Mouse (Mus musculus): ENCODE results near the gene Ppp1r8. TPM values are rescaled to one million over a fixed set of nuclear protein-coding genes. Genes with fewer than 3 reads are reported as not detected.

Ppp1r8 gene
- polyA plus RNA-seq, 1 experiment from 2014 or later = 63.1 TPM

GRCm38 (mm10) chr4:132864856-132865255 is 21.9 kb upstream of the Ppp1r8 start:
- no peak for DNase-seq (ENCODE audit: low spot score)

DNA sequence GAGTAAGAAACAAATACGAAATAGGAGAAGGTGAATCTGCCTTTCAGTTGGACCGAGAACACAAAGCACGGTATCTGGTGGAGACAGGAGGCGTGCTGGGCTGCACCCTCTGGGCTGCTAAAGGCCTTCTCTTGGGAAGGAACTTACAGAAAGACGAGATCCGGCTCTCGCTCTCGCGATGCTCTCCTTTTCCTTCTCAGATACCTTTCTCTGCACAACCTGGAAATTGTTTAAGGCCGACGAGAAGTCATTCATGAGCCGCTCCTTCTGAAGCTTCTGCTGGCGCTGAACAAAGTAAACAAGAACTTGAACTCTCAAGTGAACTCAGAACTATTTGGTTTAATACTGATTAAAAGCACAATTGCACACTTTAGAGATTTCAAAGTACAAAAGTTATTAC is 20.0 kb upstream of the Ppp1r8 start:
- no peak for ATAC-seq (replicated peaks; ENCODE audit: low FRiP score, low TSS enrichment, low read depth)
- no peak overlapping the region for H3K27ac ChIP-seq (ENCODE audit: low read depth)
- no peak overlapping the region for H3K4me2 ChIP-seq (ENCODE audit: low read length)

More at GRCm38 (mm10) chr4:132864856-132865255, 21.9 kb upstream of the Ppp1r8 start:
- H3K4me3 ChIP-seq (ENCODE audit: low read depth, low read length) = no peak overlapping the region
- no peaks in the 10 kb centered on the region for H3K27me3 ChIP-seq (replicated peaks; ENCODE audit: control insufficient read depth, insufficient read depth, low read length)
- no peak for ATAC-seq (replicated peaks; ENCODE audit: low FRiP score, low TSS enrichment, low read depth)
- H3K27ac ChIP-seq (ENCODE audit: low read depth) = no peak overlapping the region
- H3K36me3 ChIP-seq (ENCODE audit: control insufficient read depth, insufficient read depth, low read length) = peaks cover 75% of the 10 kb centered on the region
- H3K9me3 ChIP-seq (ENCODE audit: control insufficient read depth, low read length) = no peaks in the 10 kb centered on the region
- no peak overlapping the region for H3K4me2 ChIP-seq (ENCODE audit: low read length)
- WGBS = 90% methylated on average over 2 of the region's 2 CpGs
- H3K9ac ChIP-seq (ENCODE audit: low read length) = no peak overlapping the region
- no peaks in the 10 kb centered on the region for H3K4me1 ChIP-seq (replicated peaks; ENCODE audit: control insufficient read depth, insufficient read depth, low read length)

DNA sequence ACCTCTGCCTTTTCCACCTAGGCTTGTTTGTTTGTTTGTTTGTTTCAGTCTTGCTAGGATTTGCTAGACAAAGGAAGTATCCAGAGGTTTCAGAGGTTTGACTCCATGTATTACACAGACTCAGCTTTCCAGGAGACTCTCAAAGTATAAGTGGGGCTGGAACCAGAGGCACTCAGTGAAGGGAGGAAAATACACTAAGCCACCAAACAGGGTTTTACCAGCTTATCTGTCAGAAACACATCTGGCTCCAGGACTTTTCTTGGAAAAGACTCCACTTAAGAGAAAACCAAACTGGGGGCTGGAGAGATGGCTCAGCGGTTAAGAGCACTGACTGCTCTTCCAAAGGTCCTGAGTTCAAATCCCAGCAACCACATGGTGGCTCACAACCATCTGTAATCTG is 17.9 kb upstream of the Ppp1r8 start:
- Histone ChIP-seq H3K27ac (ENCODE audit: low read depth) (no peak overlapping the region), H3K36me3 (ENCODE audit: control insufficient read depth, insufficient read depth, low read length) (peaks cover 74% of the 10 kb centered on the region), H3K9ac (ENCODE audit: low read length) (no peak overlapping the region), H3K4me2 (ENCODE audit: low read length) (no peak overlapping the region), H3K4me3 (ENCODE audit: low read depth, low read length) (no peak overlapping the region), H3K9me3 (ENCODE audit: control insufficient read depth, low read length) (no peaks in the 10 kb centered on the region), H3K4me1 (replicated peaks; ENCODE audit: control insufficient read depth, insufficient read depth, low read length) (no peaks in the 10 kb centered on the region), H3K27me3 (replicated peaks; ENCODE audit: control insufficient read depth, insufficient read depth, low read length) (no peaks in the 10 kb centered on the region)
- ATAC-seq (replicated peaks; ENCODE audit: low FRiP score, low TSS enrichment, low read depth) (no peak), DNase-seq (ENCODE audit: low spot score) (no peak)
- WGBS = 95% methylated on average over 1 of the region's 1 CpGs

More for the DNA sequence above, 20.0 kb upstream of the Ppp1r8 start:
- peaks cover 71% of the 10 kb centered on the region for H3K36me3 ChIP-seq (ENCODE audit: control insufficient read depth, insufficient read depth, low read length)
- no peak overlapping the region for H3K9ac ChIP-seq (ENCODE audit: low read length)
- no peaks in the 10 kb centered on the region for H3K27me3 ChIP-seq (replicated peaks; ENCODE audit: control insufficient read depth, insufficient read depth, low read length)
- no peak overlapping the region for H3K4me3 ChIP-seq (ENCODE audit: low read depth, low read length)
- H3K4me1 ChIP-seq (replicated peaks; ENCODE audit: control insufficient read depth, insufficient read depth, low read length) = no peaks in the 10 kb centered on the region
- H3K9me3 ChIP-seq (ENCODE audit: control insufficient read depth, low read length) = no peaks in the 10 kb centered on the region
- peak; percentile 53 for DNase-seq (ENCODE audit: low spot score)
- 82% methylated on average over 13 of the region's 13 CpGs for WGBS

GRCm38 (mm10) chr4:132843705-132844071 is 719 bp upstream of the Ppp1r8 start:
- H3K4me1 ChIP-seq (replicated peaks; ENCODE audit: control insufficient read depth, insufficient read depth, low read length) = peaks cover 8% of the 10 kb centered on the region
- peak overlapping the region; percentile 72 for H3K4me3 ChIP-seq (ENCODE audit: low read depth, low read length)
- ATAC-seq (replicated peaks; ENCODE audit: low FRiP score, low TSS enrichment, low read depth) (no peak), DNase-seq (ENCODE audit: low spot score) (no peak)
- H3K27me3 ChIP-seq (replicated peaks; ENCODE audit: control insufficient read depth, insufficient read depth, low read length) = no peaks in the 10 kb centered on the region
- H3K9me3 ChIP-seq (ENCODE audit: control insufficient read depth, low read length) = no peaks in the 10 kb centered on the region
- peak overlapping the region; percentile 34; the same call in 1 of the 2 replicates for H3K27ac ChIP-seq (ENCODE audit: low read depth)
- WGBS = 87% methylated on average over 1 of the region's 1 CpGs
- peaks cover 22% of the 10 kb centered on the region for H3K36me3 ChIP-seq (ENCODE audit: control insufficient read depth, insufficient read depth, low read length)
- peak overlapping the region; percentile 51 for H3K9ac ChIP-seq (ENCODE audit: low read length)
- peak overlapping the region; percentile 64 for H3K4me2 ChIP-seq (ENCODE audit: low read length)

DNA sequence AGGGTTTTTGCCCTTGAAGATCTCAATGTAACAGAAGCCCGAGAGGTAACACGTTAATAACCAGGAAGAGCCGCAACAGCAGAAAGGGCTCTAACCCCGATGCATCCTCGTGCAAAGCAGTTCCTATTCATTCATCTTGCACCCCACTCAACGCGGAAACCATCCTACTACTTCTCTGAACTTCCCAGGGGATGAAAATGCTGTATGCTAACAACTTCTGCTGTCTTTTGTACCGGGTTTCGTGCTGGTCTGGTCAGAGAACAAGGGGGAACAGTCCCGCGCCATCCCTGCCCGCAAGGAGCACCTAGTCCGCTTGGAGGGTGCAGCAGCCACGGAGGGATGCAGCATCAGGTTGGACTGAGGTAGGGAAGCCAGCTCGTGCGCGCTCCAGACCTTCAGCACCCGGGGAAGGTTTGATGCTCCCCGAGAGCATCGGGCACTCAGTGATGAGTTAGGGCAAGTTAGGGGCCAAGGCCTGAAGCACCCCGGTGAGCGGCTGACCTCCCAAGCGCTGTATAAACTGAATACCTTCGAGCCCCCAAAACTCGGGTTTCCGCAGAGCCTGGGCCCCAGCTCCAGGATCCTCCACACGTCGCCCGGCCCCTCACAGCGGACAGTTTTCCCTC is 575 bp downstream of the Ppp1r8 start:
- 1% methylated on average over 30 of the region's 30 CpGs for WGBS
- Histone ChIP-seq H3K4me2 (ENCODE audit: low read length) (peak overlapping the region; percentile 70), H3K4me1 (replicated peaks; ENCODE audit: control insufficient read depth, insufficient read depth, low read length) (peaks cover 8% of the 10 kb centered on the region), H3K27ac (ENCODE audit: low read depth) (peak overlapping the region; percentile 58), H3K27me3 (replicated peaks; ENCODE audit: control insufficient read depth, insufficient read depth, low read length) (no peaks in the 10 kb centered on the region), H3K9me3 (ENCODE audit: control insufficient read depth, low read length) (no peaks in the 10 kb centered on the region), H3K4me3 (ENCODE audit: low read depth, low read length) (peak overlapping the region; percentile 72), H3K36me3 (ENCODE audit: control insufficient read depth, insufficient read depth, low read length) (peaks cover 35% of the 10 kb centered on the region), H3K9ac (ENCODE audit: low read length) (peak overlapping the region; percentile 88)
- peak; percentile 32 for ATAC-seq (replicated peaks; ENCODE audit: low FRiP score, low TSS enrichment, low read depth)
- peak; percentile 79 for DNase-seq (ENCODE audit: low spot score)

DNA sequence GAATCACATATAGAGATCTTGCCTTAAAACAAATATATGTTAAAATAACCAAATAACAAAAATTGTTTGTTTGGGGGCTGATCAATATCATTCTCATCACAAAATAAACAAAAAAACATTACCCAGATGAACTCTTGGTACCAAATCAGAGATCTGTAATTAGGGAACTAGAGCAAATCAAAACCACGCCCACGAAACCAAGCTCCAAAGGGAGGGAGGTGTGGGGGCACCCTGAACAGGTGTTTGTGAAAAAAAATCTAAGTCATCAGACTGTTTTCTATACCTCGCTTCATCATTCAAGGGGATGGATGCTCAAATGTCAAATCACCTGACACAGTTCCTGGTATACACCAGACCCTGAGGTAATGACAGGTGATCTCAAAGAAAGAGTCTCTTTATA is 1.5 kb downstream of the Ppp1r8 start:
- Histone ChIP-seq H3K27ac (ENCODE audit: low read depth) (no peak overlapping the region), H3K4me2 (ENCODE audit: low read length) (peak overlapping the region; percentile 70), H3K9me3 (ENCODE audit: control insufficient read depth, low read length) (no peaks in the 10 kb centered on the region), H3K27me3 (replicated peaks; ENCODE audit: control insufficient read depth, insufficient read depth, low read length) (no peaks in the 10 kb centered on the region), H3K4me3 (ENCODE audit: low read depth, low read length) (peak overlapping the region; percentile 72), H3K36me3 (ENCODE audit: control insufficient read depth, insufficient read depth, low read length) (peaks cover 44% of the 10 kb centered on the region), H3K9ac (ENCODE audit: low read length) (no peak overlapping the region; the same call in 1 of the 2 replicates), H3K4me1 (replicated peaks; ENCODE audit: control insufficient read depth, insufficient read depth, low read length) (peaks cover 8% of the 10 kb centered on the region)
- WGBS = 82% methylated on average over 3 of the region's 3 CpGs
- DNase-seq (ENCODE audit: low spot score) = no peak
- ATAC-seq (replicated peaks; ENCODE audit: low FRiP score, low TSS enrichment, low read depth) = no peak

DNA sequence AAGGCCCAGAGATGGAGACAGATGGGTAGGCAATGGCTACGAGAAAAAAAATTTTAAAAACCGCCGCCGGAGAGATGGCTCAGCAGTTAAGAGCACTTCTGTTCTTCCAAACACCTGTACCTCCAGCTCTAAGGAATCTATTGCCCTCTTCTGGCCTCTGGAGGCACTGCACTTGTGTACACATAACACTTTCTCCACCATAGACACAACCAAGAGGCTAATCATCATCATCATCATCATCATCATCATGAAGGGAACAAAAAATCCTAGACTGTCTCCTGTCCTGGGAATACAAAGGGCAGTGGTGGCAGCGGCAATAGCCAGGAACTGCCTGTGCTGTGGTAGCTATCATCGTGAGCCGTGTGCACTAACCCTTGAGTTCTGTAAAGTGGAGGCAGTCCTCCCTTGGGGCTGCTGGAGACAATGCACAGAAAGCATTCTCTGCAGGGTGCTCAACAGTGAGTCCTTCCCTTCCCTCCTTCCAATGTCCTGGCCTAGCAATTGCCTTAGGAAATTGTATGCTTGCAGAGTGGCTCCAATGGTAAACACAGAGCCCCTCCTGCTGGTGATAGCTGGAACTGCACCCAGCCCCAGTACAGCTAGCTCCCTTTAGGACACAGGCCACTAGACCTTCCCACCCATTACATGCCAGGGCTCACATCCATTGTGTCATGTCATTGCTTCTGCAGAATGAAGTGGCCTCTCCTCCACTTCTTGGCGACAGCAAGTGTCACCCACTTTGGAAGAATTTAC is 19.2 kb downstream of the Ppp1r8 start:
- DNase-seq (ENCODE audit: low spot score) = peak; percentile 83
- H3K9ac ChIP-seq (ENCODE audit: low read length) = no peak overlapping the region
- H3K9me3 ChIP-seq (ENCODE audit: control insufficient read depth, low read length) = peaks cover 9% of the 10 kb centered on the region; the same call in 1 of the 2 replicates
- no peak overlapping the region for H3K27ac ChIP-seq (ENCODE audit: low read depth)
- 0 out of 2 replicates have a peak, but pooled peaks have one; percentile 32 for ATAC-seq (replicated peaks; ENCODE audit: low FRiP score, low TSS enrichment, low read depth)
- WGBS = 76% methylated on average over 8 of the region's 8 CpGs
- H3K4me1 ChIP-seq (replicated peaks; ENCODE audit: control insufficient read depth, insufficient read depth, low read length) = no peaks in the 10 kb centered on the region
- H3K4me2 ChIP-seq (ENCODE audit: low read length) = no peak overlapping the region
- no peaks in the 10 kb centered on the region for H3K27me3 ChIP-seq (replicated peaks; ENCODE audit: control insufficient read depth, insufficient read depth, low read length)
- H3K4me3 ChIP-seq (ENCODE audit: low read depth, low read length) = no peak overlapping the region
- H3K36me3 ChIP-seq (ENCODE audit: control insufficient read depth, insufficient read depth, low read length) = peaks cover 40% of the 10 kb centered on the region

DNA sequence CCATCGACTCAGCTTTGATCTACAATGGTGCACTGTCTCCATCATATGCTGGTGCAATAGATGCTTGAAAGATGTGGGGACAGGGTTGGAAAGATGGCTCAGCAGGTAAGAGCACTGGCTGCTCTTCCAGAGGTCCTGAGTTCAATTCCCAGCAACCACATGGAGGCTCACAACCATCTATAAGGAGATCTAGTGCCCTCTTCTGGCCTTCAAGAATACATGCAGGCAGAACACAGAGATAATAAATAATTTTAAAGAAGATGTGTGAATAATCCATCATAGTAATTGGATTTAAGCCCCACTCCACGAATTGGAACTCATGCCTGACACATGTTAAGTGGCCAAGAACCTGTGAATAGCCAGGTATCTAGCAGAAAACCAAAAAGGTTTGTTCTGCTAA is 24.5 kb downstream of the Ppp1r8 start:
- no peak overlapping the region for H3K4me2 ChIP-seq (ENCODE audit: low read length)
- H3K9me3 ChIP-seq (ENCODE audit: control insufficient read depth, low read length) = peaks cover 6% of the 10 kb centered on the region; the same call in 1 of the 2 replicates
- no peak for DNase-seq (ENCODE audit: low spot score)
- no peaks in the 10 kb centered on the region for H3K27me3 ChIP-seq (replicated peaks; ENCODE audit: control insufficient read depth, insufficient read depth, low read length)
- no peak overlapping the region for H3K9ac ChIP-seq (ENCODE audit: low read length)
- no peak for ATAC-seq (replicated peaks; ENCODE audit: low FRiP score, low TSS enrichment, low read depth)
- no peak overlapping the region for H3K4me3 ChIP-seq (ENCODE audit: low read depth, low read length)
- WGBS = 48% methylated on average over 2 of the region's 2 CpGs
- no peaks in the 10 kb centered on the region for H3K4me1 ChIP-seq (replicated peaks; ENCODE audit: control insufficient read depth, insufficient read depth, low read length)
- no peaks in the 10 kb centered on the region for H3K36me3 ChIP-seq (ENCODE audit: control insufficient read depth, insufficient read depth, low read length)
- no peak overlapping the region for H3K27ac ChIP-seq (ENCODE audit: low read depth)
